Mouse (Mus musculus) CH12.LX (cell line): ENCODE results near the gene Oprd1.

Experiments
- CTCF ChIP-seq, 2 experiments: IDR thresholded peaks in 1 of 2; conservative IDR thresholded peaks in 1 of 2; 2 replicates each; pipeline ENCODE4 v1.5.1; 2011 to 2012; ENCODE audit warnings: low read depth in 2 of 2, low read length in 2 of 2, improper control_type of control experiment in 1 of 2, inconsistent platforms in 1 of 2, mild to moderate bottlenecking in 1 of 2, moderate library complexity in 1 of 2
- E2F4 ChIP-seq: IDR thresholded peaks from 2 replicates; pipeline ENCODE4 v1.6.1; 2011; ENCODE audit warnings: low read depth, low read length, improper control_type of control experiment; ENCODE audit not compliant: insufficient replicate concordance
- HCFC1 ChIP-seq: IDR thresholded peaks from 2 replicates; pipeline ENCODE4 v1.6.1; 2012; ENCODE audit warnings: low read depth, mild to moderate bottlenecking, inconsistent platforms, low read length, improper control_type of control experiment
- KAT2A ChIP-seq: IDR thresholded peaks from 2 replicates; pipeline ENCODE4 v1.6.1; 2012; ENCODE audit warnings: low read length, improper control_type of control experiment, inconsistent platforms; ENCODE audit not compliant: insufficient replicate concordance
- MAFK ChIP-seq: IDR thresholded peaks from 2 replicates; pipeline ENCODE4 v1.6.1; 2011; ENCODE audit warnings: low read length, improper control_type of control experiment; ENCODE audit not compliant: insufficient replicate concordance
- MAX ChIP-seq: IDR thresholded peaks from 2 replicates; pipeline ENCODE4 v1.6.1; 2011; ENCODE audit warnings: low read length, improper control_type of control experiment
- MAZ ChIP-seq: IDR thresholded peaks from 2 replicates; pipeline ENCODE4 v1.6.1; 2012; ENCODE audit warnings: low read depth, mild to moderate bottlenecking, inconsistent platforms, low read length, improper control_type of control experiment, moderate library complexity
- NELFE ChIP-seq: IDR thresholded peaks from 2 replicates; pipeline ENCODE4 v1.6.1; 2011; ENCODE audit warnings: low read depth, low read length, improper control_type of control experiment
- NRF1 ChIP-seq: IDR thresholded peaks from 2 replicates; pipeline ENCODE4 v1.6.1; 2014; ENCODE audit warnings: low read depth, mild to moderate bottlenecking, inconsistent platforms, low read length, improper control_type of control experiment, moderate library complexity
- POLR2A ChIP-seq: IDR thresholded peaks from 2 replicates; pipeline ENCODE4 v1.6.1; 2011; ENCODE audit warnings: low read depth, mild to moderate bottlenecking, improper control_type of control experiment, low read length
- UBTF ChIP-seq: IDR thresholded peaks from 2 replicates; pipeline ENCODE4 v1.6.1; 2012; ENCODE audit warnings: low read depth, mild to moderate bottlenecking, inconsistent platforms, low read length, improper control_type of control experiment, moderate library complexity
- USF1 ChIP-seq: IDR thresholded peaks from 2 replicates; pipeline ENCODE4 v1.6.1; 2014; ENCODE audit warnings: low read depth, mild to moderate bottlenecking, inconsistent platforms, low read length, improper control_type of control experiment
- ZKSCAN1 ChIP-seq: IDR thresholded peaks from 2 replicates; pipeline ENCODE4 v1.6.1; 2012; ENCODE audit warnings: low read depth, inconsistent platforms, low read length, improper control_type of control experiment, borderline replicate concordance

GRCm38 (mm10) chr4:132062289-132062688 lies 82.0 kb downstream of the Oprd1 start:
- TF ChIP-seq MAX (no peak), MAZ (no peak), CTCF (conservative IDR thresholded peaks at IDR 0.05 in 1 of 2, IDR thresholded peaks at IDR 0.05 in 1 of 2; ENCODE audit: low read depth in 2 of 2, low read length in 2 of 2) (no peak), NRF1 (no peak), HCFC1 (no peak), UBTF (no peak), NELFE (no peak), USF1 (no peak), E2F4 (no peak), ZKSCAN1 (no peak), POLR2A (no peak), MAFK (no peak), KAT2A (no peak)
